Mouse (Mus musculus) liver, postnatal 0 days (tissue): ENCODE data around the gene Foxc1.

Experiments
- CTCF ChIP-seq: sonication (generic); IDR thresholded peaks from 2 replicates; pipeline ENCODE4 v1.5.1; 2016; ENCODE audit warnings: antibody characterized with exemption, low read depth
- EP300 ChIP-seq: IDR thresholded peaks from 2 replicates; pipeline ENCODE4 v1.6.1; 2016; ENCODE audit warnings: antibody characterized with exemption, low read depth, mild to moderate bottlenecking

DNA sequence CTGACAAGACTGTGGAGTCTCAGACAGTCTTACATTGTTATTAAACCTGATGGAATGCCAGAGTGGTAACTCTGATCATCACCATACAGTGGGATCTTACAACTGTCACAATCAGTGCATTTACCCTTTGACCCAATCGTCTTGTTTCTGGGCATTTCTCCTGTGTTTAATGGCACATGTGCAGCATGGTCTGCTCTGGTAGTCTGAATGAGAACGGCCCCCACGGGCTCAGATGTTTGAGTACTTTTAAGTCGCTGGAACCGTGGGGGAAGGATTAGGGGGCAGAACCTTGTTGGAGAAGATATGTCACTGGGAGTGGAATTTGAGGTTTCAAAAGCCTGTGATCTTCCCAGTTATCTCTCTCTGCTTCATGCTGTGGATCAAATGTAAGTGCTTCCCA, 33.6 kb upstream of the Foxc1 start:
- TF ChIP-seq CTCF (no peak), EP300 (no peak)
